Mouse (Mus musculus) liver, adult 2 months (tissue): ENCODE measurements around the gene Syt9.

Source experiments
- CTCF ChIP-seq: fragments of 200-500 bp; IDR thresholded peaks from 2 replicates; pipeline ENCODE4 v1.5.1; 2011; ENCODE audit warnings: low read depth, low read length, control low read depth
- POLR2A ChIP-seq: fragments of 200-500 bp; IDR thresholded peaks from 2 replicates; pipeline ENCODE4 v1.6.1; 2011; ENCODE audit warnings: low read length, control low read depth; ENCODE audit not compliant: insufficient read depth; ENCODE audit errors: extremely low read depth

DNA sequence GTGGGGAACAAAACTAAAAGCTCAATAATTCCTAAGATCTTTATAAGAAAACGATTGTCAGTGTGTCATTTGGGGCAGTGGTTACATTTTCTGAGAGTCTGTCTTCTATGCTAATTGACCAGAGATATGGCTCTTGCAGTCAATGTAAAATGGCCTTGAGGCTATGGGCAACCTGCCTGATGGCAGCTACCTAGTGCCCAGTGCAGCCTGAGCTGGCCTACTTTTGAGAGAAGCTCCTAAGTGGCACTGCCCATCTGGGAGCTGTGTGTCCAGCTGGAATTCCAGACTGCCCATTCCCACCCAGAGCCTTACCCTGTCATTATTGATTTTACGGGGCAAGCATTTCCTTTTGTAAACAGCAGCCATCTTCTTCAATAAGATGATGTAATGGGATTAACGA, 94.6 kb downstream of the Syt9 start:
- no peak for TF ChIP-seq CTCF
- TF ChIP-seq POLR2A = no peak
